Mouse (Mus musculus) kidney, adult 2 months (tissue): Measurements from ENCODE around the gene Ros1. TPM values are rescaled to one million over a fixed set of nuclear protein-coding genes. Genes with fewer than 3 reads are reported as not detected.

Source experiments
- DNase-seq: peaks from one replicate; pipeline ENCODE4 v3.0.0; 2021
- H3K27ac ChIP-seq: fragments of 200-500 bp; 2 replicates; pipeline ENCODE4 v1.5.1; 2012; ENCODE audit warnings: low read depth, low read length, control low read depth, inconsistent platforms; ENCODE audit not compliant: insufficient read depth
- H3K27me3 ChIP-seq: fragments of 200-500 bp; replicated peaks from 2 replicates; pipeline ENCODE4 v1.6.1; 2012; ENCODE audit warnings: mild to moderate bottlenecking, moderate library complexity, low read length, inconsistent platforms; ENCODE audit not compliant: control insufficient read depth, insufficient read depth
- H3K36me3 ChIP-seq: fragments of 200-500 bp; 2 replicates; pipeline ENCODE4 v1.6.1; 2012; ENCODE audit warnings: mild to moderate bottlenecking, moderate library complexity, low read length, inconsistent platforms; ENCODE audit not compliant: control insufficient read depth, insufficient read depth
- H3K4me1 ChIP-seq: fragments of 200-500 bp; 2 replicates; pipeline ENCODE4 v1.6.1; 2011; ENCODE audit warnings: low read length; ENCODE audit not compliant: control insufficient read depth, insufficient read depth
- H3K4me3 ChIP-seq: fragments of 200-500 bp; 2 replicates; pipeline ENCODE4 v1.5.1; 2011; ENCODE audit warnings: mild to moderate bottlenecking, low read depth, low read length, control low read depth; ENCODE audit not compliant: insufficient read depth
- CTCF ChIP-seq: fragments of 200-500 bp; conservative IDR thresholded peaks from 2 replicates; pipeline ENCODE4 v1.5.1; 2011; ENCODE audit warnings: low read depth, mild to moderate bottlenecking, control low read depth, low read length, moderate library complexity, mixed read lengths; ENCODE audit not compliant: insufficient read depth, insufficient read length
- POLR2A ChIP-seq: fragments of 200-500 bp; IDR thresholded peaks from one replicate; pipeline ENCODE4 v1.6.1; 2011; ENCODE audit warnings: low read depth, low read length, control low read depth
- WGBS: fragments of 180-500 bp; shearing (Covaris S2); methylation state at CpG from one replicate; pipeline ENCODE4 v1.1.7; 2018; 5-methylcytosine and 5-hydroxymethylcytosine counted together
- polyA plus RNA-seq: library from polyadenylated mRNA; depleted of rRNA; stranded (reverse); fragments of >200 nt; gene quantifications from 2 replicates; pipeline ENCODE4 v1.2.3, GENCODE M21; 2012; rRNA removed

The Ros1 gene
- polyA plus RNA-seq, 1 experiment: 0.16 TPM

GRCm38 (mm10) chr10:52022413-52023212 lies 172.4 kb downstream of the Ros1 start, which contains the start of gene Vgll2:
Vgll2 (plus strand) TSS chr10:52022502.
- H3K27me3 ChIP-seq: peaks cover 7% of the 10 kb centered on the region

DNA sequence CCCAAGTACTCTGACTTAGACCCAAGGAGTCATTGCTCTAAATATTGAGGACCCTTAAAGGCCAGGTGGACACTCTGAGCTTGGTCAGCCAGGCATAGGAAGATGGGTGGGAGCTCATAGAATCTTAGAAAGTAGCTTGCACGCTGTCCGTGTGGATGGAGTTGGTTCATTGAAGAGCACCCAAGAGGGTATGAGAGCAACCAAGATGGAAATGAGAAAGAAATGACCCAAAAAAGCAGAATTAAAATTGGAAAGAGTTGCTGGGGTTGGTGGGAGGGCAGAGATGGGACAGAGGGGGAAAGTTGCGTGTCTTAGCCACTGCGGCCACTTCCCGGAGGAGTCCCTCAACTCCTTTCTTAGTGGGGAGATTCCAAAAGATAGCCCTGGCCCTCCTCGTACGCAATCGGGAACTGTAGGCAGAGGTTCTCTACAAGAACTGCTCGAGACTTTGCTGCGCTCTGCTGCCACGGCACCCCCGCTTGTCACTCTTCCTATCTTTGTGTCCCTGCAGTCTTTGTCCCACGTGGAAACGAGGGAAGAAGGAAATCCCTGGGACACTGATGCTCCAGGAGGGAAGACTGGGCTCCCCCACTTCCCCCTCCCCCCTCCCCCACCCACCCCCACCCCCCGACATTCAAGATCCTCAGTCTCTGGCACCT lies 173.2 kb downstream of the Ros1 start:
- Histone ChIP-seq H3K4me3 (no peak overlapping the region), H3K27ac (no peak overlapping the region), H3K27me3 (peaks cover 7% of the 10 kb centered on the region), H3K4me1 (no peaks in the 10 kb centered on the region), H3K36me3 (no peaks in the 10 kb centered on the region)
- WGBS: 1% methylated on average over 15 of the region's 15 CpGs
- TF ChIP-seq CTCF: no peak
- no peak for TF ChIP-seq POLR2A
- no peak for DNase-seq

More at GRCm38 (mm10) chr10:52022413-52023212, 172.4 kb downstream of the Ros1 start, which contains the start of gene Vgll2:
- peak; percentile 11 for DNase-seq
- WGBS: under 1% methylated on average over 60 of the region's 60 CpGs
- TF ChIP-seq POLR2A: no peak
- no peak for TF ChIP-seq CTCF
- no peaks in the 10 kb centered on the region for H3K4me1 ChIP-seq
- peak within 1 kb of the TSS; percentile 25; the same call in 1 of the 2 replicates for H3K4me3 ChIP-seq
- no peak within 1 kb of the TSS for H3K27ac ChIP-seq
- H3K36me3 ChIP-seq: no peaks in the 10 kb centered on the region

GRCm38 (mm10) chr10:52021231-52021630 lies 173.8 kb downstream of the Ros1 start:
- H3K27me3 ChIP-seq: peaks cover 7% of the 10 kb centered on the region
- 1% methylated on average over 9 of the region's 9 CpGs for WGBS
- TF ChIP-seq CTCF: no peak
- no peak for TF ChIP-seq POLR2A

DNA sequence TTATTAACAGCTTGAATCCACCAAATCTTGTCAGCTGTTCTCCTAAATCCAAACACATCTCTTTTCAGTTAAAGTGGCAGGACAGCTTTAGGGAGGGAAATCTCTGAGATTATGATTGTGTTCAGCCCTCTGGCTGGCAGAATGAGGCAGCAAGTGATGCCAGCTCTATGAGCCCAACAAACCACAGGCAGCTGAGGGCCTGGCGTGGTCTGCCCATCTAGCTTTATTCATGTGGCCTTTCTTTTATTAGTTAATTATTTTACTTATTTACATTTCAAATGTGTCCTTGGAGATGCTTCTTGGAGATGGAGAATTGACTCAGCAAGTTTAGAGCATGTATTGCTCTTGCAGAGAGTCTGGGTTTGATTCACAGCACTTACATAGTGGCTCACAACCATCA lies 176.6 kb downstream of the Ros1 start:
- Histone ChIP-seq H3K27me3 (peaks cover 4% of the 10 kb centered on the region), H3K4me3 (no peak overlapping the region), H3K27ac (no peak overlapping the region), H3K36me3 (no peaks in the 10 kb centered on the region), H3K4me1 (no peaks in the 10 kb centered on the region)
- no peak for TF ChIP-seq CTCF
- TF ChIP-seq POLR2A: no peak
- DNase-seq: no peak
- 67% methylated on average over 1 of the region's 1 CpGs for WGBS

More at GRCm38 (mm10) chr10:52021231-52021630, 173.8 kb downstream of the Ros1 start:
- DNase-seq: no peak
- Histone ChIP-seq H3K4me1 (no peaks in the 10 kb centered on the region), H3K4me3 (no peak overlapping the region), H3K27ac (no peak overlapping the region), H3K36me3 (no peaks in the 10 kb centered on the region)

Other genes starting within 250 kb of the Ros1 start
- gene Vgll2, start 172.7 kb downstream of the Ros1 start, polyA plus RNA-seq: 1.8 TPM in 1 of 2 replicates, not detected in the other
- 10.3 and 11.7 TPM in 2 replicates for gene Dcbld1, start 38.4 kb upstream of the Ros1 start, polyA plus RNA-seq
- not detected in 2 replicates for gene Gm26741, start 163.5 kb upstream of the Ros1 start, polyA plus RNA-seq
- 5.4 and 8.5 TPM in 2 replicates for gene Gopc, start 186.9 kb upstream of the Ros1 start, polyA plus RNA-seq
- 27.7 and 29.6 TPM in 2 replicates for gene Nepn, start 193.7 kb upstream of the Ros1 start, polyA plus RNA-seq
- gene Nus1, start 222.3 kb upstream of the Ros1 start, polyA plus RNA-seq: 58.8 and 65.4 TPM in 2 replicates